Mouse (Mus musculus): ENCODE results near the gene Olfr348.
A peak's percentile ranks its signal among the peaks of the same experiment; 100 is the strongest.

Gene Olfr348

DNA sequence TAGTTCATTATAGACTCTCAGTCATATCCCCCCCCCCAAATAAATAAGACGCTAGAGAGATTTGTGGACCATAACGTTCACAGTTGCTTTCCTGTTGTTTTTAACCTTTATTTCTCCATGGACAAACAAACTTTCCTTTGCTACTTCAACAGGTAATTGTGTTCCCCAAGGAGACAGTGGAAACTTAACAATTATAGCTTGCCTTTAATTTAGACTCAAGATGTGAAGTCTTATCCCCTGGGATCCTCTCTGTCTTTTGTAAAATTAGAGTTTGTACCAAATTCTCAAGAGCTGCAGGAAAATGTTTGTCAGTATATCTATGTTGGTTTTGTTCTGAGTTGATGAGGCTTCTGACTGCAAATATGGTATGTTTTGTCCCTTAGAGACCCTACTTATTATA is at the start of gene Olfr348:
Gene Olfr348, plus strand, starts transcription at position 301 of the 400 bp plus-strand sequence.
- no peak for DNase-seq

DNA sequence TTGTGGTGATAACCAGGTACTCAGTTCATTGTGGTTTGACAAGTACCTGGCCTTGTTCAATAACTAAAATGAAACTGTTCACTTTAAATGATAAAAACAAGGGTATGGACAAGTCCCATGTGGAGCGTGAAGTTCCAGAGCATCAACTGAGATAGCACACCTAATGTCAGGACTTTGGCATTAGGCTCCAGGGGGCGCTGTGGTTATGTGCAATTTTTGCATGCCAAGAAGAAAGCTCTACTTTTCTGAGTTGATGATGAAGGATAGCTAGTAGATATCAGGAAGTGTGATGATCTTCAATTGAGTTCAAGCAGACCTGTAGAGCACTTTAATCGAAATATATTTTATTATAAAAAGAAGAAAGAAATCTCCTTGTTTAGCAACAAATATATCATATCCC is 47.9 kb upstream of the Olfr348 start:
- DNase-seq = peak; percentile 4

- DNase-seq = no peak
Measured at GRCm38 (mm10) chr2:36790238-36790637, 6.2 kb downstream of the Olfr348 start, which contains the start of gene Olfr50. Olfr50 (plus strand) TSS chr2:36790538.

DNA sequence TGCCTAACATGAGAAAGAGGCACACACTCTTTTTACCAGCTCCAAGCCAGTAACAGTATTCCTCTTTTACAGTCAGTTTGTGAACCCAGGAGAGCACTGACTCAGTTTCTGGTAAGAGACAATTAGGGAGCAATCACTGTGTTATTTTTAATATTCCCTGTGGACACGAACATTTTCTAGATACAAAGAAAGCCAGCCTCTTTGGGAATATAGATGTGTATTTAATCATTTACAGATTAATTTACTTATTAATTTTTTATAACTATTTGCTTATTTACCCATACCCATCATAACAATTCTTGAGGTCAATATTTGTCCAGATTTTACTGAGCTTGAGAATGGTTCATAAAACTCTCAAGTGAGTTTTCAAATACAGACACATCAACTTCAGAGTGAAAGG is 32.9 kb downstream of the Olfr348 start, which contains the start of gene Olfr3:
Gene Olfr3, minus strand, starts transcription at position 101 of the 400 bp plus-strand sequence.
- DNase-seq = no peak
